Mouse (Mus musculus) limb, embryonic 15.5 days (tissue): Measurements from ENCODE around the gene Igf2bp2. TPM values are rescaled to one million over a fixed set of nuclear protein-coding genes. Genes with fewer than 3 reads are reported as not detected.
A peak's percentile ranks its signal among the peaks of the same experiment; 100 is the strongest.

Experiments
- ATAC-seq: fragments of 200-750 bp; cut with Nextera tagmentation; 2 replicates; pipeline ENCODE4 v1.8.0; 2017; ENCODE audit warnings: low read depth, moderate TSS enrichment; ENCODE audit not compliant: insufficient number of reproducible peaks, low FRiP score, low TSS enrichment
- H3K27ac ChIP-seq: fragments of 300-500 bp; sonication (generic); 2 replicates; pipeline ENCODE4 v1.5.1; 2015; ENCODE audit warnings: moderate library complexity, mild to moderate bottlenecking, inconsistent platforms
- H3K27me3 ChIP-seq: fragments of 300-500 bp; sonication (generic); 2 replicates; pipeline ENCODE4 v1.6.1; 2015; ENCODE audit warnings: inconsistent platforms
- H3K36me3 ChIP-seq: fragments of 300-500 bp; sonication (generic); 2 replicates; pipeline ENCODE4 v1.6.1; 2015; ENCODE audit warnings: inconsistent platforms
- H3K4me1 ChIP-seq: fragments of 300-500 bp; sonication (generic); 2 replicates; pipeline ENCODE4 v1.6.1; 2015; ENCODE audit warnings: inconsistent platforms
- H3K4me2 ChIP-seq: fragments of 300-500 bp; sonication (generic); 2 replicates; pipeline ENCODE4 v1.6.1; 2015; ENCODE audit warnings: mild to moderate bottlenecking, inconsistent platforms
- H3K4me3 ChIP-seq: fragments of 300-500 bp; sonication (generic); 2 replicates; pipeline ENCODE4 v1.5.1; 2015; ENCODE audit warnings: mild to moderate bottlenecking, inconsistent platforms
- H3K9ac ChIP-seq: fragments of 300-500 bp; sonication (generic); 2 replicates; pipeline ENCODE4 v1.6.1; 2015; ENCODE audit warnings: inconsistent platforms
- H3K9me3 ChIP-seq: fragments of 300-500 bp; sonication (generic); 2 replicates; pipeline ENCODE4 v1.6.1; 2016; ENCODE audit warnings: inconsistent platforms
- WGBS: fragments of 180-500 bp; shearing (Covaris S2); methylation state at CpG from one replicate; pipeline ENCODE4 v1.1.7; 2015; 5-methylcytosine and 5-hydroxymethylcytosine counted together
- polyA plus RNA-seq: library from polyadenylated mRNA; unstranded; fragments of >200 nt; fragmentation: Nextera tagmentation; extraction: Ambion mirVana; gene quantifications from 2 replicates; pipeline ENCODE4 v1.2.1, GENCODE M21; 2015

Gene Igf2bp2
- polyA plus RNA-seq, 1 experiment from 2014 or later = 84.3 TPM

DNA sequence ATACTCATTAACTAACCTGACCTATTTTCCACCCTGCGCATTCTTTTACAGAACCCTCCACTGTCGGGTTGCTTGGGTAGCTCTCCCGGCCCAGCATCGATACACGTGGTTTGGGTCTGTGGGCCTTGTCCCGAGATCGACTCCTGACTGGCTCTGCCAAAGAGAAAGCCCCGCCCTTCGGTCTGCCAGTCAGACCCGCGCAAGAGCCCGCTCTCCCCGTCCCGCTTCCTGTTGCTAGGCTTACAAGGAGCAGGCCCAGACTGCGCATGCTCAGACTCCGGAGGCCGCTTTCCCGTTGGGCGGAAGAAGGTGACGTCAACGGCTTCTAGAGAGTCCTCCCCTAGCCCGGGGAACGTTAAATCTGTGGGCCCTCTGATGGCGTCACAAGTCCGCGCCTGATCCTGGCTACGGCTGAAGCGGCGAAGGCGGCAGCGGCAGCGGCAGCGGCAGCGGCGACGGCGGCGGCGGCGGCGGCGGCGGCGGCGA, 154.0 kb downstream of the Igf2bp2 start, which contains the start of gene Senp2:
Senp2 (plus strand) TSS at position 386 of the 486 bp plus-strand sequence.
- H3K36me3 ChIP-seq = peaks cover 2% of the 10 kb centered on the region; the same call in 1 of the 2 replicates
- peak within 1 kb of the TSS; percentile 77 for H3K27ac ChIP-seq
- no peaks in the 10 kb centered on the region for H3K9me3 ChIP-seq
- H3K4me2 ChIP-seq = peak within 1 kb of the TSS; percentile 69
- H3K4me3 ChIP-seq = peak within 1 kb of the TSS; percentile 98
- under 1% methylated on average over 45 of the region's 45 CpGs for WGBS
- H3K27me3 ChIP-seq = no peaks in the 10 kb centered on the region
- H3K9ac ChIP-seq = peak within 1 kb of the TSS; percentile 90
- peaks cover 12% of the 10 kb centered on the region for H3K4me1 ChIP-seq
- peak; percentile 99 for ATAC-seq

Other genes with a start within 250 kb of the Igf2bp2 start
- 40.8 and 45.2 TPM in 2 replicates for gene Tmem41a, start 215.7 kb downstream of the Igf2bp2 start, polyA plus RNA-seq
- gene Liph, start 167.6 kb downstream of the Igf2bp2 start, polyA plus RNA-seq = 11.2 and 11.5 TPM in 2 replicates
- gene Senp2, start 153.8 kb downstream of the Igf2bp2 start, polyA plus RNA-seq = 38.4 and 41.3 TPM in 2 replicates
- 303 and 333 TPM in 2 replicates for gene Tra2b, start 102.7 kb upstream of the Igf2bp2 start, polyA plus RNA-seq